Mouse (Mus musculus) layer of hippocampus, adult 9-11 months (tissue): ENCODE results near the gene Gm5926.
"Not testable (repeated sequence)": the region's sequence is repeated elsewhere in the genome, so short reads cannot be mapped to it uniquely, and the experiment has no call there.

ENCODE experiments used
- DNase-seq: peaks from one replicate; pipeline ENCODE4 v3.0.0; 2022

Gm5926 gene

DNA sequence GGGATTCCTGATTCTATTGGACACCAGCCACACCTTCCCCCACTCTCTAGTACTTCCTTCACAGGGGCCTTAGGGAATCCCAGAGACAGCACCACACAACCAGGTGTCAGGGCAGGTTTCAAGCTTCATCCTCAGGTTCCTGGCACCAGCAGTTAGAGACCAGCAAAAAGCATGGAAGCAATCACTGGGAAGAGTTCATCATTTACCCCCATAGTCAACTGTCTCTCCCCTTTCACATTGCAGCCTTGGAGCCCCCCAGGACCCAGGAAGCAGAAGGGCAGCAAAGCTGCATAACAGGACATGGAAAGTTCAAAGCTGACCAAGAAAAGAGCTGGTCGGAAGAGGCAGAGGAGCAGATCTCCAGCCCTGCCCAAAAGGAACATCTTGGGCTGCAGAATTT, at the start of gene Gm5926:
Gene Gm5926, plus strand, starts transcription at position 301 of the 400 bp plus-strand sequence.
- not testable (repeated sequence) for DNase-seq

DNA sequence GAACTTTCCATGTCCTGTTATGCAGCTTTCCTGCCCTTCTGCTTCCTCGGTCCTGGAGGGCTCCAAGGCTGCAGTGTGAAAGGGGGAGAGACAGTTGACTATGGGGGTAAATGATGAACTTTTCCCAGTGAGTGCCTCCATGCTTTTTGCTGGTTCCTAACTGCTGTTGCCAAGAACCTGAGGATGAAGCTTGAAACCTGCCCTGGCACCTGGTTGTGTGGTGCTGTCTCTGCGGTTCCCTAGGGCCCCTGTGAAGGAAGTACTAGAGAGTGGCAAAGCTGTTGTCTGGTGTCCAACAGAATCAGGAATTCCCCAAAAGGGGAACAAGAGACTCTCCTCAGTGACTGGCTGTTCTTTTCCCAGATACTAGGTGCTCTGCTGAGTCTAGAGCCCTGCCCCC, 49.5 kb upstream of the Gm5926 start:
- not testable (repeated sequence) for DNase-seq

DNA sequence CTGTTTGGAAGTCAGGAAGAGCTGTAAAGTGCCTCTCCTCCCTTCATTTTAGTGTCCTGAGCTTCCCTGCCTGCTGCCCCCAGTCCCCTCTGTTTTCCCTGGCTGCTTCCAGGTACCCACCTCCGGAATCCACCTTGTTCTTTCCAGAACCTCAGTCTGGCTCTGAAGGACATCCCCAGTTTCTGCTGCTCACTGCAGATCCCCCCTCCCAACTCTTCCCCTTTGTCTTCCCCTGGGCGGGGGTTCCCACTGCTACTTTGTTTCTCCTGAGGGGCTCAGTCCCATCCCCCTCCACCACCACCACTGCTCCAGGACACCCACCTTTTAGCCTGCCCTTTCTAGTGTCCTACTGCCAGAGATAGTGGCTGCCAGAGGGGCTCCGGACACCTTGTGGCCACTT, 49.1 kb upstream of the Gm5926 start:
- not testable (repeated sequence) for DNase-seq
